Mouse (Mus musculus) stomach, embryonic 15.5 days (tissue): ENCODE measurements around the gene Rnf182. TPM values are rescaled to one million over a fixed set of nuclear protein-coding genes. Genes with fewer than 3 reads are reported as not detected.
A peak's percentile ranks its signal among the peaks of the same experiment; 100 is the strongest.

ENCODE experiments used
- ATAC-seq: fragments of 200-750 bp; cut with Nextera tagmentation; 2 replicates; pipeline ENCODE4 v1.8.0; 2017; ENCODE audit warnings: low read depth, moderate number of reproducible peaks, moderate TSS enrichment; ENCODE audit not compliant: insufficient read depth, low FRiP score
- H3K27ac ChIP-seq: fragments of 300-500 bp; sonication (generic); 2 replicates; pipeline ENCODE4 v1.5.1; 2015; ENCODE audit warnings: mild to moderate bottlenecking, inconsistent platforms
- H3K27me3 ChIP-seq: fragments of 300-500 bp; sonication (generic); replicated peaks from 2 replicates; pipeline ENCODE4 v1.6.1; 2015; ENCODE audit warnings: inconsistent platforms
- H3K36me3 ChIP-seq: fragments of 300-500 bp; sonication (generic); 2 replicates; pipeline ENCODE4 v1.6.1; 2015; ENCODE audit warnings: inconsistent platforms
- H3K4me1 ChIP-seq: fragments of 300-500 bp; sonication (generic); 2 replicates; pipeline ENCODE4 v1.6.1; 2015; ENCODE audit warnings: inconsistent platforms
- H3K4me2 ChIP-seq: fragments of 300-500 bp; sonication (generic); 2 replicates; pipeline ENCODE4 v1.6.1; 2015; ENCODE audit warnings: mild to moderate bottlenecking, inconsistent platforms
- H3K4me3 ChIP-seq: fragments of 300-500 bp; sonication (generic); replicated peaks from 2 replicates; pipeline ENCODE4 v1.5.1; 2015; ENCODE audit warnings: inconsistent platforms
- H3K9ac ChIP-seq: fragments of 300-500 bp; sonication (generic); 2 replicates; pipeline ENCODE4 v1.6.1; 2015; ENCODE audit warnings: inconsistent platforms
- H3K9me3 ChIP-seq: fragments of 300-500 bp; sonication (generic); 2 replicates; pipeline ENCODE4 v1.6.1; 2016; ENCODE audit warnings: inconsistent platforms
- WGBS: fragments of 180-500 bp; shearing (Covaris S2); methylation state at CpG from one replicate; pipeline ENCODE4 v1.1.7; 2015; 5-methylcytosine and 5-hydroxymethylcytosine counted together
- polyA plus RNA-seq: library from polyadenylated mRNA; unstranded; fragments of >200 nt; fragmentation: Nextera tagmentation; extraction: Ambion mirVana; gene quantifications from 2 replicates; pipeline ENCODE4 v1.2.1, GENCODE M21; 2015

Rnf182 gene
- polyA plus RNA-seq, 1 experiment from 2014 or later, result 2.7 TPM

DNA sequence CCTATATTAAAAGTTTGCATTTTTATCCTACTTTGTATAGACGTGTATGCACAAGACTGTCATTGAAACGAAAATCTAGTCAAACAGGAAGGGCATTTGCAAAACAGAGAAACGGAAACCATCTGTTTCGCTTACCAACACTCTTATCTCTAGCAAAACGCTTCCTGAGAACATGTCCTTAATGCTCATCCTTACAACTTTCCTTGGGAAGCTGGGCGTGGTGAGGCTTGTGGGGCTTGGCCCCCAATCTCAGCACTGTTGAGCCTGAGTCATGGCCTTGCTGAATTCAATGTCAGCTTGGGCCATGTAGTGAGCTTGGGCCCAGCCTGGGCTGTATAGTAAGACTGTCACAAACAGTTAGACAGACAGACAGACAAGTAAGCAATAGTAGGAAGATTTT is 51.4 kb downstream of the Rnf182 start:
- ATAC-seq, result no peak

DNA sequence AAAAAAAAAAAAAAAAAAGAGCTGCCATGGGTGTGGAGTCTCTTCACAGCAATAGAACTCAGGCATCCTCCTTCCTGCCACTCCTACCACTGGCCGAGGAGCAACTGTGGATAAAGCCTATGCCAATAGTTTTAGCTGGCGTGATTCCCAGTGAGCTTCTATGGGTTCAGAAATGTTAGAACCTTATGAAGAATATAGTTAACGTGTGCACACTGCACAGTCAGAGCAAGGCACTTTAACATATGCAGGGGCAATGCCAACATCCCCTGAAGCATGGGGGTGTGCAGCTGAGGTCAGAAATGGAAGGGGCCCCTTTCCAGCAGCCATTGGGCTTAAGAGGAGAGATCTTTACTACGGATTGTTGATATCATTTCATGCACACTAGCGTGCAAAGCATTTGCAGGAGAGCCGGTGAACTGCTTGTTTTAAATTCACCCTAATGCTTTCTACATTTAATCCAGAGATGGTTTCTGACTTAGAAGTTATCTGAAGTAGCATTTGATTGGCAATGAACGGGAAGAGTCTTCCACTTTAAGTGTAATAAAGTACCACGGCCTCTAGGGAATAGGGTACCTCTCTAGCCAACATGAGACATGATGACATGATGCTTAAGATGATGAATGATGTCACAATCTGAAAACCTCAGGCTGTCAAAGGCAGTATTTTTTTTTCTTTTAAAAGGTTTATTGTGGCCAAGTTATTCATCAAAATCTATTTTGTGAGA is 61.8 kb downstream of the Rnf182 start:
- H3K27me3 ChIP-seq, result no peaks in the 10 kb centered on the region
- no peak for ATAC-seq
- no peaks in the 10 kb centered on the region for H3K36me3 ChIP-seq
- H3K9me3 ChIP-seq, result no peaks in the 10 kb centered on the region
- no peaks in the 10 kb centered on the region for H3K4me1 ChIP-seq
- no peak overlapping the region for H3K9ac ChIP-seq
- H3K4me3 ChIP-seq, result no peak overlapping the region
- no peak overlapping the region for H3K4me2 ChIP-seq
- H3K27ac ChIP-seq, result no peak overlapping the region
- WGBS, result 72% methylated on average over 8 of the region's 8 CpGs

More for the DNA sequence above, 51.4 kb downstream of the Rnf182 start:
- no peaks in the 10 kb centered on the region for H3K4me1 ChIP-seq
- no peak overlapping the region for H3K4me2 ChIP-seq
- no peak overlapping the region for H3K27ac ChIP-seq
- H3K36me3 ChIP-seq, result no peaks in the 10 kb centered on the region
- WGBS, result 52% methylated on average over 6 of the region's 6 CpGs
- H3K9me3 ChIP-seq, result no peaks in the 10 kb centered on the region
- no peak overlapping the region for H3K4me3 ChIP-seq
- no peaks in the 10 kb centered on the region for H3K27me3 ChIP-seq
- H3K9ac ChIP-seq, result no peak overlapping the region

DNA sequence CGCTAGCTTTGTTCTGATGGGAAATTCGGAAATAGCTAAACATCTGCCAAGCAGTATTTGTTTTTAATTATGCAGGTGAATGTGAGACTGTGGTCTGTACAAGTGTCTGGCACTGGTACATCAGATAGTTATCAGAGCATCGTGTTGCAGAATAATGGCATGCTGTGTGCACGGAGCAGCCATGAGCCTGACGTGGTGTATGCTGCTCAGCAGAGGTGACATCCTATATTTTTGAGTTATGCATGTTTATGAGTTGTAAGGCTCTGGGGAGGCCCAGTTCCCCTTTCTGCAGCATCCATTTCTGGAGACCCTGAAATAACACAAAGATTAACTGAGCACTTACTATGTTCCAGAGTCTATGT is 62.4 kb downstream of the Rnf182 start:
- H3K9ac ChIP-seq, result no peak overlapping the region
- H3K9me3 ChIP-seq, result no peaks in the 10 kb centered on the region
- no peaks in the 10 kb centered on the region for H3K36me3 ChIP-seq
- H3K4me2 ChIP-seq, result no peak overlapping the region
- no peak for ATAC-seq
- no peaks in the 10 kb centered on the region for H3K4me1 ChIP-seq
- H3K27me3 ChIP-seq, result no peaks in the 10 kb centered on the region
- H3K27ac ChIP-seq, result no peak overlapping the region
- H3K4me3 ChIP-seq, result no peak overlapping the region
- WGBS, result 78% methylated on average over 5 of the region's 5 CpGs

DNA sequence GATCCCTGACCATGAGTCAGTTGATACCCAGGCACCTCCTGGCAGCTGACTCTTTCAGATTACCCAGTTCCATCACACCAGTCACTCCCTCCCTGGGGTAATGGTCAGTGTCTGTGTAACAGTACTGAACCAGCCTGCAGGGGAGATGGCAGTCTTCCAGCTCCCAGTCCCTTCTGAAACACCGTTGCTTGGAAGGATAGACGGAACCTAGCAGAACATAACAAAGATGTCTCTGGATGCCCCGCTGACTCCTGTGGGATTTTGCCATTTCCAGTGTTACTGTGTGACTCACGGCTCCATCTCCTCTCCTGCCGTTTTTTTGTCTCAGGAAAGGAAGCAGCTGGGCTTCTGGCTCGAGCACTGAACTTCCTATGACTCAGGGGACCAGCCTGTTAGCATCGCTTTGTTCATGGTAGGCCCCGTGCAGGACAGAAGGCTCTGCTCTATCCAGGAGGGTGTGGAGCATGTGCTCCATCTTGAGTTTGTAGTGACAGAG is 69.0 kb downstream of the Rnf182 start:
- Histone ChIP-seq H3K4me2 (0 out of 2 replicates have a peak overlapping the region, but pooled peaks have one; percentile 1), H3K27ac (peak overlapping the region; percentile 4; the same call in 1 of the 2 replicates), H3K9ac (no peak overlapping the region), H3K4me3 (no peak overlapping the region), H3K27me3 (no peaks in the 10 kb centered on the region), H3K4me1 (no peaks in the 10 kb centered on the region), H3K36me3 (no peaks in the 10 kb centered on the region), H3K9me3 (no peaks in the 10 kb centered on the region)
- WGBS, result 43% methylated on average over 8 of the region's 8 CpGs
- no peak; the same call in 1 of the 2 replicates for ATAC-seq

- H3K4me2 ChIP-seq, result no peak overlapping the region
- no peak for ATAC-seq
- H3K4me1 ChIP-seq, result no peaks in the 10 kb centered on the region
- H3K9me3 ChIP-seq, result no peaks in the 10 kb centered on the region
- WGBS, result 82% methylated on average over 10 of the region's 10 CpGs
- H3K27me3 ChIP-seq, result no peaks in the 10 kb centered on the region
- H3K4me3 ChIP-seq, result no peak overlapping the region
- no peak overlapping the region for H3K27ac ChIP-seq
- no peak overlapping the region for H3K9ac ChIP-seq
- no peaks in the 10 kb centered on the region for H3K36me3 ChIP-seq
These were observed 72.6 kb downstream of the Rnf182 start for GRCm38 (mm10) chr13:43688065-43688464.

DNA sequence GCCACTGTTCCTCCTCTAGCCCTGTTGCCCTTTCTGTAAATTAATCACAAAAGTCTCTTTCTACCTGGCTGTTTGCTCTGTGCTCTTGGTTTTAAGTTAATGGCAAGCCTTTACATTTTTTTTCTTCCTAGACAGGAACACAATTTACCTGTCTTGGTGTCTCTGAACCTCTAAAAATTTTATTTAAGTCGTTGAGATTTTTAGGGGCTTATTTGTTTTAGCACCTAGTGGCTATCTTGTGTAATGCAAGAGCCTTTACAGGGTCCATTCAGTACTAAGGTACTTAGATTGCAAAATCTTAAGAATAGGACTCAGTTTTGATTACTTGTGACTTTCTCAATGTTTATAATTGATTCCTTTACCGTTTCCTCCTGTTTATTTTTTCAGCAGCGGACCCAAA is 76.2 kb downstream of the Rnf182 start:
- WGBS, result 46% methylated on average over 3 of the region's 3 CpGs
- no peak for ATAC-seq
- Histone ChIP-seq H3K4me3 (no peak overlapping the region), H3K27ac (no peak overlapping the region), H3K36me3 (no peaks in the 10 kb centered on the region), H3K27me3 (no peaks in the 10 kb centered on the region), H3K9me3 (no peaks in the 10 kb centered on the region), H3K4me2 (no peak overlapping the region), H3K9ac (no peak overlapping the region), H3K4me1 (no peaks in the 10 kb centered on the region)

DNA sequence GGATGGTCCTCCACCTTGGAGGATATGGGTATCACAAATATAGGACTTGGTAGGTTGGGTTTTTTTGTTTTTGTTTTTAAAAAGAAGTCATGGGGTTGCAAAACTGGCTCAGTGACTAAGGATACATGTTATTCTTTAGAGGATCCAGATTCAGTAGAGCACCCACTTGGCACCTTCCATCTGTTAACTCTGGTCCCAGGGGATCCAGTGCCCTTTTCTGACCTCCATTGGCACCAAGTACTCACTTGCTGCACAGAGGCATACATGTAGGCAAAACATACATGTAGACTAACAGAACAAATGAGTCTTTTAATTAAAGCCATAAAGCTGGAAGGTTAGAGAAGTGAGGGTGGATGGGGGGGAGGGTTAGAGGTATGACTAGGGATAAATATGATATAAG is 80.0 kb downstream of the Rnf182 start:
- ATAC-seq, result no peak
- no peak overlapping the region for H3K27ac ChIP-seq
- no peak overlapping the region for H3K4me2 ChIP-seq
- H3K9me3 ChIP-seq, result no peaks in the 10 kb centered on the region
- H3K4me3 ChIP-seq, result no peak overlapping the region
- no peaks in the 10 kb centered on the region for H3K4me1 ChIP-seq
- H3K36me3 ChIP-seq, result no peaks in the 10 kb centered on the region
- H3K9ac ChIP-seq, result no peak overlapping the region
- H3K27me3 ChIP-seq, result no peaks in the 10 kb centered on the region

- no peak overlapping the region for H3K27ac ChIP-seq
- H3K4me3 ChIP-seq, result no peak overlapping the region
- no peaks in the 10 kb centered on the region for H3K36me3 ChIP-seq
- no peaks in the 10 kb centered on the region for H3K9me3 ChIP-seq
- 85% methylated on average over 7 of the region's 7 CpGs for WGBS
- no peak overlapping the region for H3K9ac ChIP-seq
- ATAC-seq, result no peak
- H3K4me1 ChIP-seq, result no peaks in the 10 kb centered on the region
- no peaks in the 10 kb centered on the region for H3K27me3 ChIP-seq
- no peak overlapping the region for H3K4me2 ChIP-seq
These were observed 80.5 kb downstream of the Rnf182 start for GRCm38 (mm10) chr13:43696011-43696410.

DNA sequence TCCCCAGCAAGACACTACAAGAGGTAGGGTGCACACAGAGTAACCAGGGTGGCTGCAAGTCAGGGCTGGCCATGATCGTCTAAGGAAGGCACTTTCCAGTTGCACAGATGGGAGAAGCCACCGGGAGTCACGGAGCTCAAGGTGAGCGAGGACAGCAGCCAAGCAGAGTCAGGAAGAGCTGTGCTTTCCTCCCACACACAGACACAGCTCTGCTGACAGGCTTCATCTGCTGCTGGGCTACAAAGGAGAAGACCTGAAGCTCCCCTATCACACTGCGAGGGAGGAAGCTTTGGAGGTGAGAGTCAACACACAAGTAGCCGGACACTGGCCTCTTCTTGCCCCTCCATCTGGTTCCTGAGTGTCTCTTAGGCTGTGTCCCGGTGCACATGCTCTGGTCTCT is 83.0 kb downstream of the Rnf182 start:
- Histone ChIP-seq H3K4me2 (no peak overlapping the region), H3K9ac (no peak overlapping the region), H3K4me3 (no peak overlapping the region), H3K27me3 (no peaks in the 10 kb centered on the region), H3K36me3 (no peaks in the 10 kb centered on the region), H3K4me1 (no peaks in the 10 kb centered on the region), H3K27ac (no peak overlapping the region), H3K9me3 (no peaks in the 10 kb centered on the region)
- 53% methylated on average over 7 of the region's 7 CpGs for WGBS
- no peak for ATAC-seq

DNA sequence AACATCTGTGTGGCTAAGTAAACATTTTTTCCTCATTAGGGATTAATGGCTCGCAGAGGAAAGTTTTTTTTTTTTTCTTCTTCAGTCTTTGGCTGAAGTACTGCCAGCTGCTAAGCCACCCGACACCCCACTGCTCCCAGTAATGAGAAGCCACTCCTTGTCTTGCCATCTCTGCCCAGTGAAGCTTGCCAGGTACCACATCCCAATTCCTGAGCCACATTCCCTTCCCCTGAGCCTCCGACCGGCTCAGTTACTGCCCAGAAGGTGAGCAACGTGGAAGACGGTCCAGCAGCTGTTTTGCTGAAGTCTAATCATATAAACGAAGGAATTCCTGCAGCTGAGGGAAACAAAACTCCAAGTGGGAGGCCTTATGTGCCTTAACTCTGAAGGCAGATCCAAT is 88.0 kb downstream of the Rnf182 start:
- Histone ChIP-seq H3K4me3 (no peak overlapping the region), H3K4me2 (no peak overlapping the region), H3K27me3 (no peaks in the 10 kb centered on the region), H3K9ac (no peak overlapping the region), H3K36me3 (no peaks in the 10 kb centered on the region), H3K27ac (no peak overlapping the region), H3K9me3 (no peaks in the 10 kb centered on the region), H3K4me1 (no peaks in the 10 kb centered on the region)
- 24% methylated on average over 7 of the region's 7 CpGs for WGBS
- ATAC-seq, result no peak

- Histone ChIP-seq H3K4me1 (no peaks in the 10 kb centered on the region), H3K36me3 (no peaks in the 10 kb centered on the region), H3K4me3 (no peak overlapping the region), H3K4me2 (no peak overlapping the region), H3K27me3 (no peaks in the 10 kb centered on the region), H3K9ac (no peak overlapping the region), H3K9me3 (no peaks in the 10 kb centered on the region), H3K27ac (no peak overlapping the region)
- no peak for ATAC-seq
- 65% methylated on average over 7 of the region's 7 CpGs for WGBS
These were observed 89.1 kb downstream of the Rnf182 start for GRCm38 (mm10) chr13:43704533-43705116.

DNA sequence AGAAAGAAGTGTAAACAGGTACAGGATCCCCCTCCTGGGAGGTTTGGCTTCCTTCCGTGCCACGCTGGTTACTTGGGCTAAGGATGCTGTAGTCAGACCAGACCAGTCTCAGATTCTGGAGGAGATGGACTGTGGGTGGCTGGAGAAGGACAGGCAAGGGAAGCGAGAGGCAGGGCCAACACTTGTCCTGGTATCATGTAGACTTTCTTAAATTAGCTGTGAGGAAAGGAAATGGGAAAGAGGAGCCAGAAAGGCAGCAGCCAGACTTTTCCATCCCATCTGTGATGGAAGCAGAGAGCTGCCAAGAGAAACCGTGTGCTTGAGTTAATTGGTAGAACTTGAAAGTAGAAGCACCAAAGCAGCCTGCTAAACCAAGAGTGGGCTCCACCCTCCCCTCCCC is 90.9 kb downstream of the Rnf182 start:
- H3K9me3 ChIP-seq, result no peaks in the 10 kb centered on the region
- H3K9ac ChIP-seq, result no peak overlapping the region
- ATAC-seq, result no peak
- no peaks in the 10 kb centered on the region for H3K4me1 ChIP-seq
- no peaks in the 10 kb centered on the region for H3K27me3 ChIP-seq
- no peak overlapping the region for H3K4me2 ChIP-seq
- no peak overlapping the region for H3K4me3 ChIP-seq
- no peaks in the 10 kb centered on the region for H3K36me3 ChIP-seq
- 73% methylated on average over 4 of the region's 4 CpGs for WGBS
- no peak overlapping the region for H3K27ac ChIP-seq
